Mouse (Mus musculus): ENCODE data around the gene Nr6a1. TPM values are rescaled to one million over a fixed set of nuclear protein-coding genes. Genes with fewer than 3 reads are reported as not detected.

Nr6a1 gene
- polyA plus RNA-seq, 1 experiment, result 4.2 TPM

GRCm38 (mm10) chr2:38908604-38909003 lies 18.9 kb downstream of the Nr6a1 start:
- no peak overlapping the region for H3K27ac ChIP-seq (ENCODE audit: control insufficient read depth, insufficient read depth, low read length)
- TF ChIP-seq POLR2A (IDR thresholded peaks at IDR 0.05; ENCODE audit: control insufficient read depth, extremely low read depth, insufficient read depth, low read length, poor library complexity), result no peak
- no peak for TF ChIP-seq CTCF (IDR thresholded peaks at IDR 0.05; ENCODE audit: borderline replicate concordance, control insufficient read depth, extremely low read depth, insufficient read depth, low read length, poor library complexity)
- no peak overlapping the region for H3K4me3 ChIP-seq (ENCODE audit: control insufficient read depth, insufficient read depth, low read length)
- DNase-seq, result no peak
- WGBS, result 88% methylated on average over 1 of the region's 1 CpGs
- H3K36me3 ChIP-seq (ENCODE audit: control insufficient read depth, insufficient read depth, low read length), result no peaks in the 10 kb centered on the region
- no peaks in the 10 kb centered on the region; the same call in 1 of the 2 replicates for H3K4me1 ChIP-seq (replicated peaks; ENCODE audit: control insufficient read depth, insufficient read depth, low read length)
- H3K27me3 ChIP-seq (ENCODE audit: control insufficient read depth, insufficient read depth, low read length), result no peaks in the 10 kb centered on the region

DNA sequence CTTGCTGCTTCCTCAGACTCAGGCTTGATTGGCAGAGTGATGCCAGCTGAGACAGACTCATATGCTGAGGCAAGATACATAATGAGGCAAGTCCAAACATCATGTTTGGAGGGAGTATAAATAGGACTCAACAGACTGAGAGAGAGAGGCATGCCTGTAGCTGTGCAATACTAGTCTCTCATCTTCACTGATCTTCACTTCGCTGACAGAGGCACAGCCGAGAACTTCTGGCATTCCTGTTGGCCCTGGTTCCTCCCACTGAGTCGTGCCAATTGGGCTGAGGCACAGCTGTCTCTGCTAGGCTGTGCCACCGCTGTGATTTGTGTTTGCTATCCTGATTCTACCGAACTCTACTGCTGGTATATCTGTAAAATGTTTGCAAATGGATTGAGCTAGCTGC lies 21.4 kb downstream of the Nr6a1 start:
- Histone ChIP-seq H3K27me3 (ENCODE audit: control insufficient read depth, insufficient read depth, low read length) (no peaks in the 10 kb centered on the region), H3K4me1 (replicated peaks; ENCODE audit: control insufficient read depth, insufficient read depth, low read length) (no peaks in the 10 kb centered on the region; the same call in 1 of the 2 replicates), H3K27ac (ENCODE audit: control insufficient read depth, insufficient read depth, low read length) (no peak overlapping the region), H3K4me3 (ENCODE audit: control insufficient read depth, insufficient read depth, low read length) (no peak overlapping the region), H3K36me3 (ENCODE audit: control insufficient read depth, insufficient read depth, low read length) (no peaks in the 10 kb centered on the region)
- DNase-seq, result no peak
- 91% methylated on average over 5 of the region's 5 CpGs for WGBS
- TF ChIP-seq POLR2A (IDR thresholded peaks at IDR 0.05; ENCODE audit: control insufficient read depth, extremely low read depth, insufficient read depth, low read length, poor library complexity), result no peak
- no peak for TF ChIP-seq CTCF (IDR thresholded peaks at IDR 0.05; ENCODE audit: borderline replicate concordance, control insufficient read depth, extremely low read depth, insufficient read depth, low read length, poor library complexity)

GRCm38 (mm10) chr2:38904290-38904689 lies 23.2 kb downstream of the Nr6a1 start:
- Histone ChIP-seq H3K27me3 (ENCODE audit: control insufficient read depth, insufficient read depth, low read length) (no peaks in the 10 kb centered on the region), H3K36me3 (ENCODE audit: control insufficient read depth, insufficient read depth, low read length) (no peaks in the 10 kb centered on the region), H3K4me3 (ENCODE audit: control insufficient read depth, insufficient read depth, low read length) (no peak overlapping the region), H3K27ac (ENCODE audit: control insufficient read depth, insufficient read depth, low read length) (no peak overlapping the region), H3K4me1 (replicated peaks; ENCODE audit: control insufficient read depth, insufficient read depth, low read length) (no peaks in the 10 kb centered on the region; the same call in 1 of the 2 replicates)
- 96% methylated on average over 1 of the region's 1 CpGs for WGBS
- TF ChIP-seq POLR2A (IDR thresholded peaks at IDR 0.05; ENCODE audit: control insufficient read depth, extremely low read depth, insufficient read depth, low read length, poor library complexity) (no peak), CTCF (IDR thresholded peaks at IDR 0.05; ENCODE audit: borderline replicate concordance, control insufficient read depth, extremely low read depth, insufficient read depth, low read length, poor library complexity) (no peak)
- no peak for DNase-seq

- H3K27me3 ChIP-seq (ENCODE audit: control insufficient read depth, insufficient read depth, low read length), result no peaks in the 10 kb centered on the region
- H3K4me1 ChIP-seq (replicated peaks; ENCODE audit: control insufficient read depth, insufficient read depth, low read length), result no peaks in the 10 kb centered on the region
- no peak overlapping the region for H3K4me3 ChIP-seq (ENCODE audit: control insufficient read depth, insufficient read depth, low read length)
- no peak overlapping the region for H3K27ac ChIP-seq (ENCODE audit: control insufficient read depth, insufficient read depth, low read length)
- no peak for DNase-seq
- no peaks in the 10 kb centered on the region for H3K36me3 ChIP-seq (ENCODE audit: control insufficient read depth, insufficient read depth, low read length)
- TF ChIP-seq CTCF (IDR thresholded peaks at IDR 0.05; ENCODE audit: borderline replicate concordance, control insufficient read depth, extremely low read depth, insufficient read depth, low read length, poor library complexity) (no peak), POLR2A (IDR thresholded peaks at IDR 0.05; ENCODE audit: control insufficient read depth, extremely low read depth, insufficient read depth, low read length, poor library complexity) (no peak)
Measured at GRCm38 (mm10) chr2:38902866-38903265, 24.6 kb downstream of the Nr6a1 start.

DNA sequence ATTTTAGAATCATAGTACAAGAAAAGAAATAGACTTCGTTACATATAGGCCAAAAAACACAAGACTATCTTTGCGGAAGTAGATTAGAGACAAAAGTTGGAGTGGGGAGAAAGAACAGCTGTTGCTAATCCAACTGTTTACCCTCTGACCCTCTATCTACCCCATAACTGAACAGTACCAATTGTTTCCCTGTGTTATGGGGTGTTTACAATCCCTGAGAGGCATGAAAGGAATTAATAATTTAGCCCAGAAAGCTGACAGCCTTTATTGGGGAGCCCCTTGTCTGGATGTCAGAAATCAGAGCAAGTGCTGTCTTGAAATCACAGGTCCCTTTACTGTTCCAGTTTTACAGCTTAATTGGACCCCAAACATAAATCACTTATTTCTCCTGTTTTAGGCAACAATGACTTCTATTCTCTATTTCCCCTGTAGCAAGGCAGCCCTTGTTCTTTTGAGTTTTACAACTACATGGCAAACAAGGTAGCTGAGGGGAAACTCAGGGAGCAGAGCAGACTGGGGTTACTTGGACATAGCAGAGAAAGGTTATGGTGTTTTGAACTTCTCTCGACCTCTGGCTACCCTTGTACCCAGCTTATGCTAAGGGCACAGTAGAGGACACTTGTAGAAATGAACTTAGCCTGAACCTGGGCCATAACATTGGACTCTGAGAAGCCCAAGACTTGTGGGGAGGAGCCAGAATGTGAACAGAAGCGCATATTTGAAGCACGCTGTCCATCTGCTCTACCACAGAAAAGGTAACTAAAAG lies 46.4 kb downstream of the Nr6a1 start:
- no peak overlapping the region for H3K4me3 ChIP-seq (ENCODE audit: control insufficient read depth, insufficient read depth, low read length)
- WGBS, result 81% methylated on average over 5 of the region's 5 CpGs
- H3K4me1 ChIP-seq (replicated peaks; ENCODE audit: control insufficient read depth, insufficient read depth, low read length), result no peaks in the 10 kb centered on the region
- no peak overlapping the region for H3K27ac ChIP-seq (ENCODE audit: control insufficient read depth, insufficient read depth, low read length)
- TF ChIP-seq POLR2A (IDR thresholded peaks at IDR 0.05; ENCODE audit: control insufficient read depth, extremely low read depth, insufficient read depth, low read length, poor library complexity), result no peak
- TF ChIP-seq CTCF (IDR thresholded peaks at IDR 0.05; ENCODE audit: borderline replicate concordance, control insufficient read depth, extremely low read depth, insufficient read depth, low read length, poor library complexity), result no peak
- no peak for DNase-seq
- no peaks in the 10 kb centered on the region for H3K27me3 ChIP-seq (ENCODE audit: control insufficient read depth, insufficient read depth, low read length)
- no peaks in the 10 kb centered on the region for H3K36me3 ChIP-seq (ENCODE audit: control insufficient read depth, insufficient read depth, low read length)

DNA sequence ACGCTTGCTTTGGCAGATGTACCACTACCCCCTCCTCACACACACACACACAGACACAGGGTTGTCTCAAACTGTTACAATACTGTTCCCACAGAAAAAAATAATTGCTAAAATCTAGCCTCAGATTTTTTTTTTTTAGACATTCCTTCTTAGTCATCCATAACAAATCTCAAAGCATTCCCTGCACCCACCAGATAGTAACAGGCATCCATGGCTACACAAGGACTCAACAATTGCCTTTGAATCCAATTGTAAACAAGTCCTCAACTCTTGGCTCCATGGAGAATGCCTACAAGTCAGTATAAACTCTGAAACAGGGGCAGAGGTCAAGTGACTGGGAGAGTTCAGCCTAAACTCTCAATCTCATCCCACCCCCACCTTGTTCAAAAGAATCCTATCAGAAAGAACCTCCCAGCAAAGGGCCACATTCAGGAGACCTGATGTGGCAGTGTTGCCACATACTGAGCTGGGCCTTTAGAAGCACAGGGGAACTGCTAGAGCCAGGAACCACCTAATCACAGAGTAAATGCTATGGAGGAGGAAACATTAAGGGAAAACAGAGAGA lies 52.9 kb downstream of the Nr6a1 start:
- no peak for DNase-seq
- 100% methylated on average over 1 of the region's 1 CpGs for WGBS
- TF ChIP-seq POLR2A (IDR thresholded peaks at IDR 0.05; ENCODE audit: control insufficient read depth, extremely low read depth, insufficient read depth, low read length, poor library complexity), result no peak
- TF ChIP-seq CTCF (IDR thresholded peaks at IDR 0.05; ENCODE audit: borderline replicate concordance, control insufficient read depth, extremely low read depth, insufficient read depth, low read length, poor library complexity), result no peak
- Histone ChIP-seq H3K4me1 (replicated peaks; ENCODE audit: control insufficient read depth, insufficient read depth, low read length) (no peaks in the 10 kb centered on the region), H3K36me3 (ENCODE audit: control insufficient read depth, insufficient read depth, low read length) (no peaks in the 10 kb centered on the region), H3K27me3 (ENCODE audit: control insufficient read depth, insufficient read depth, low read length) (no peaks in the 10 kb centered on the region), H3K4me3 (ENCODE audit: control insufficient read depth, insufficient read depth, low read length) (no peak overlapping the region), H3K27ac (ENCODE audit: control insufficient read depth, insufficient read depth, low read length) (no peak overlapping the region)
